Mouse (Mus musculus) neural tube, embryonic 11.5 days (tissue): Measurements from ENCODE around the gene Hoxc11. TPM values are rescaled to one million over a fixed set of nuclear protein-coding genes. Genes with fewer than 3 reads are reported as not detected.
A peak's percentile ranks its signal among the peaks of the same experiment; 100 is the strongest.

Experiments used
- ATAC-seq: fragments of 200-750 bp; cut with Nextera tagmentation; 2 replicates; pipeline ENCODE4 v1.8.0; 2017; ENCODE audit warnings: moderate number of reproducible peaks, mild to moderate bottlenecking, moderate TSS enrichment, moderate library complexity; ENCODE audit not compliant: insufficient read depth, low FRiP score, low TSS enrichment
- DNase-seq: peaks from one replicate; pipeline ENCODE4 v3.0.0-alpha.2; 2015; ENCODE audit warnings: low spot score
- H3K27ac ChIP-seq: fragments of 300-500 bp; sonication (generic); 2 replicates; pipeline ENCODE4 v1.5.1; 2014; ENCODE audit warnings: low read depth, mild to moderate bottlenecking, low read length
- H3K27me3 ChIP-seq: fragments of 300-500 bp; sonication (generic); 2 replicates; pipeline ENCODE4 v1.6.1; 2014; ENCODE audit warnings: mild to moderate bottlenecking, low read length, mixed read lengths; ENCODE audit not compliant: control insufficient read depth, insufficient read depth
- H3K36me3 ChIP-seq: fragments of 300-500 bp; sonication (generic); 2 replicates; pipeline ENCODE4 v1.6.1; 2014; ENCODE audit warnings: mild to moderate bottlenecking, low read length, moderate library complexity, mixed read lengths; ENCODE audit not compliant: control insufficient read depth, insufficient read depth
- H3K4me1 ChIP-seq: fragments of 300-500 bp; sonication (generic); 2 replicates; pipeline ENCODE4 v1.6.1; 2014; ENCODE audit warnings: low read length, mixed read lengths; ENCODE audit not compliant: control insufficient read depth, insufficient read depth
- H3K4me2 ChIP-seq: fragments of 300-500 bp; sonication (generic); 2 replicates; pipeline ENCODE4 v1.6.1; 2014; ENCODE audit warnings: low read depth, mild to moderate bottlenecking, moderate library complexity
- H3K4me3 ChIP-seq: fragments of 300-500 bp; sonication (generic); 2 replicates; pipeline ENCODE4 v1.5.1; 2014; ENCODE audit warnings: low read depth, low read length
- H3K9ac ChIP-seq: fragments of 300-500 bp; sonication (generic); 2 replicates; pipeline ENCODE4 v1.6.1; 2014; ENCODE audit warnings: mild to moderate bottlenecking, low read length
- H3K9me3 ChIP-seq: fragments of 300-500 bp; sonication (generic); 2 replicates; pipeline ENCODE4 v1.6.1; 2016; ENCODE audit warnings: low read length; ENCODE audit not compliant: control insufficient read depth
- WGBS: fragments of 180-500 bp; shearing (Covaris S2); extraction: QIAGEN DNeasy Blood & Tissue Kit; methylation state at CpG from one replicate; pipeline ENCODE4 v1.1.7; 2014; 5-methylcytosine and 5-hydroxymethylcytosine counted together
- polyA plus RNA-seq: library from polyadenylated mRNA; unstranded; fragments of >200 nt; fragmentation: Nextera tagmentation; extraction: Ambion mirVana; gene quantifications from 2 replicates; pipeline ENCODE4 v1.2.1, GENCODE M21; 2014

Hoxc11 gene
- polyA plus RNA-seq, 1 experiment from 2014 or later, result 2.0 TPM

GRCm38 (mm10) chr15:102919336-102920180 is 34.7 kb upstream of the Hoxc11 start:
- 0 out of 2 replicates have a peak overlapping the region, but pooled peaks have one; percentile 8 for H3K4me2 ChIP-seq
- H3K36me3 ChIP-seq, result no peaks in the 10 kb centered on the region
- no peak overlapping the region for H3K9ac ChIP-seq
- WGBS, result 2% methylated on average over 12 of the region's 12 CpGs
- H3K4me3 ChIP-seq, result no peak overlapping the region
- no peak for DNase-seq
- H3K27me3 ChIP-seq, result peaks cover 98% of the 10 kb centered on the region
- no peaks in the 10 kb centered on the region for H3K9me3 ChIP-seq
- ATAC-seq, result no peak
- no peaks in the 10 kb centered on the region for H3K4me1 ChIP-seq
- no peak overlapping the region for H3K27ac ChIP-seq

GRCm38 (mm10) chr15:102920619-102921018 is 33.6 kb upstream of the Hoxc11 start:
- Histone ChIP-seq H3K4me3 (no peak overlapping the region), H3K9ac (no peak overlapping the region), H3K4me2 (no peak overlapping the region), H3K4me1 (no peaks in the 10 kb centered on the region), H3K27ac (no peak overlapping the region), H3K9me3 (no peaks in the 10 kb centered on the region), H3K27me3 (peaks cover 98% of the 10 kb centered on the region), H3K36me3 (no peaks in the 10 kb centered on the region)
- WGBS, result 0% methylated on average over 17 of the region's 20 CpGs
- DNase-seq (peak; percentile 85), ATAC-seq (peak; percentile 90)

- Histone ChIP-seq H3K4me2 (peak within 1 kb of the TSS; percentile 35), H3K27ac (no peak within 1 kb of the TSS), H3K4me1 (no peaks in the 10 kb centered on the region), H3K36me3 (no peaks in the 10 kb centered on the region), H3K9ac (peak within 1 kb of the TSS; percentile 18; the same call in 1 of the 2 replicates), H3K27me3 (peaks cover 98% of the 10 kb centered on the region), H3K4me3 (peak within 1 kb of the TSS; percentile 25; the same call in 1 of the 2 replicates), H3K9me3 (no peaks in the 10 kb centered on the region)
- WGBS, result under 1% methylated on average over 55 of the region's 88 CpGs
- peak; percentile 56 for ATAC-seq
- no peak for DNase-seq
Measured at GRCm38 (mm10) chr15:102921053-102922011, 32.9 kb upstream of the Hoxc11 start, which contains the start of gene Hoxc13. Hoxc13 (plus strand) TSS chr15:102921103.

GRCm38 (mm10) chr15:102922012-102922362 is 32.2 kb upstream of the Hoxc11 start:
- Histone ChIP-seq H3K4me3 (peak overlapping the region; percentile 25; the same call in 1 of the 2 replicates), H3K27ac (no peak overlapping the region), H3K9me3 (no peaks in the 10 kb centered on the region), H3K36me3 (no peaks in the 10 kb centered on the region), H3K27me3 (peaks cover 97% of the 10 kb centered on the region), H3K9ac (no peak overlapping the region), H3K4me1 (no peaks in the 10 kb centered on the region), H3K4me2 (no peak overlapping the region)
- no peak for ATAC-seq
- under 1% methylated on average over 23 of the region's 24 CpGs for WGBS
- no peak for DNase-seq

GRCm38 (mm10) chr15:102922636-102923500 is 31.4 kb upstream of the Hoxc11 start:
- WGBS, result 9% methylated on average over 6 of the region's 6 CpGs
- Histone ChIP-seq H3K4me3 (0 out of 2 replicates have a peak overlapping the region, but pooled peaks have one; percentile 6), H3K4me1 (no peaks in the 10 kb centered on the region), H3K9ac (no peak overlapping the region), H3K36me3 (no peaks in the 10 kb centered on the region), H3K27me3 (peaks cover 97% of the 10 kb centered on the region), H3K4me2 (no peak overlapping the region), H3K9me3 (no peaks in the 10 kb centered on the region), H3K27ac (no peak overlapping the region)
- ATAC-seq, result no peak
- DNase-seq, result no peak

GRCm38 (mm10) chr15:102927032-102927645 is 27.1 kb upstream of the Hoxc11 start:
- ATAC-seq (no peak), DNase-seq (no peak)

GRCm38 (mm10) chr15:102931706-102932358 is 22.4 kb upstream of the Hoxc11 start:
- H3K36me3 ChIP-seq, result no peaks in the 10 kb centered on the region
- no peak overlapping the region; the same call in 1 of the 2 replicates for H3K9ac ChIP-seq
- H3K4me1 ChIP-seq, result no peaks in the 10 kb centered on the region
- H3K27ac ChIP-seq, result no peak overlapping the region
- H3K27me3 ChIP-seq, result peaks cover 100% of the 10 kb centered on the region
- H3K4me3 ChIP-seq, result no peak overlapping the region
- DNase-seq (no peak), ATAC-seq (no peak)
- no peak overlapping the region for H3K4me2 ChIP-seq
- no peaks in the 10 kb centered on the region for H3K9me3 ChIP-seq
- WGBS, result 2% methylated on average over 23 of the region's 23 CpGs

More at GRCm38 (mm10) chr15:102927032-102927645, 27.1 kb upstream of the Hoxc11 start:
- Histone ChIP-seq H3K27me3 (peaks cover 97% of the 10 kb centered on the region), H3K36me3 (no peaks in the 10 kb centered on the region), H3K4me1 (no peaks in the 10 kb centered on the region), H3K9ac (no peak overlapping the region), H3K27ac (no peak overlapping the region), H3K4me3 (no peak overlapping the region), H3K4me2 (no peak overlapping the region), H3K9me3 (no peaks in the 10 kb centered on the region)
- under 1% methylated on average over 39 of the region's 40 CpGs for WGBS
